Mouse (Mus musculus): Measurements from ENCODE around the gene Mars2. TPM values are rescaled to one million over a fixed set of nuclear protein-coding genes. Genes with fewer than 3 reads are reported as not detected.
A peak's percentile ranks its signal among the peaks of the same experiment; 100 is the strongest.

Mars2 gene
- polyA plus RNA-seq, 2 experiments, result 1.9 to 2.1 TPM

DNA sequence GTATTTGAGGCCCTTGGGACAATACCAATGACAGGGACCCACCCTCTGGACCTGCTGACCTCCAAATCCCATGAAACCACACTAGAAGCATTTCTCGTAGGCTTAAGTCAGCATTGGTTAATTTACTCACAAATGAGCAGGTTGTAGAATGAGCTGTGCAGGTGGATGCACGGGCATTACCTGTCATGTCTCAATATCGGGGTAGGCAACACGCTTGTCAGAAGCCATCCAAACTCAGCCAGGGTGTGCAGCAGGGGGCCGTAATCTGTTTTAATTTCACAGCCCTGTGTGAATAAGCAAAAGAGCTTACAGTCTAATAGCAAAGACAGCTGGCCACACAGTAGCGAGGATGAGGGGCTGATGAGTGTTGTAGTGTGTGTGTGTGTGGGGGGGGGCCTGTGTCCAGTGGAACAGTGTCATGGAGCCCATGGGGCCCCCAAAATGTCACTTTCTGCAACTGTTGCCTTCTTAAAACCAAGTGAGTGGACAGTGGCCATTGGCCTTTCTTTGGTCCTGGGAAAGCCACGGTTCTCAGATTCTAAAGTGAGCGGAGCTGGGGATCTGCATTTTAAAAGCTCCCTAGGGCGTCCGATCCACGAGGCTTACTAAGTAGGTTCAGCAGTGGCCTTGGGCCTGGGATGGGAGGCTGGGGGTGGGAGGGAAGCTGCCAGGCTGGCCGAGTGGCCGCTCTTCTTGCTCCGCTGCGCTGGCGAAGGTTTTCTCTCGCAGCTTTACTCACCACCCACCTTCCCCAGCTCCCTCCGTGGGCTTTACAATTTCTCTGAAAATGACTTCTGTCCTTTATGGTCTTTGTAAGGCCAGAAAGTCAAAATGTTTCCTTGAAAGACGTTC, 42.7 kb upstream of the Mars2 start:
- TF ChIP-seq EP300 (IDR thresholded peaks at IDR 0.05; ENCODE audit: low read depth) (no peak), CTCF (IDR thresholded peaks at IDR 0.05; ENCODE audit: low read depth) (no peak)
- H3K4me3 ChIP-seq (ENCODE audit: insufficient read depth in 1 of 2, low read depth in 2 of 2, low read length in 2 of 2), result no peak overlapping the region
- DNase-seq (ENCODE audit: low read depth in 3 of 3, low spot score in 3 of 3), result no peak
- H3K36me3 ChIP-seq (replicated peaks; ENCODE audit: control insufficient read depth, insufficient read depth, low read depth), result no peaks in the 10 kb centered on the region
- H3K9me3 ChIP-seq (ENCODE audit: control insufficient read depth, low read length), result no peaks in the 10 kb centered on the region
- no peaks in the 10 kb centered on the region for H3K27me3 ChIP-seq (ENCODE audit: control insufficient read depth, insufficient read depth, low read length)
- H3K4me1 ChIP-seq (replicated peaks; ENCODE audit: control insufficient read depth in 2 of 2, insufficient read depth in 2 of 2, low read length in 1 of 2), result peaks cover 9 to 11% of the 10 kb centered on the region in 2 experiments
- ATAC-seq (ENCODE audit: insufficient read depth), result no peak
- no peak overlapping the region for H3K9ac ChIP-seq (replicated peaks)
- no peak overlapping the region for H3K27ac ChIP-seq
- no peak overlapping the region for H3K4me2 ChIP-seq (ENCODE audit: low read depth)
- 64% methylated on average over 19 of the region's 19 CpGs for WGBS (ENCODE audit: insufficient replicate concordance)

DNA sequence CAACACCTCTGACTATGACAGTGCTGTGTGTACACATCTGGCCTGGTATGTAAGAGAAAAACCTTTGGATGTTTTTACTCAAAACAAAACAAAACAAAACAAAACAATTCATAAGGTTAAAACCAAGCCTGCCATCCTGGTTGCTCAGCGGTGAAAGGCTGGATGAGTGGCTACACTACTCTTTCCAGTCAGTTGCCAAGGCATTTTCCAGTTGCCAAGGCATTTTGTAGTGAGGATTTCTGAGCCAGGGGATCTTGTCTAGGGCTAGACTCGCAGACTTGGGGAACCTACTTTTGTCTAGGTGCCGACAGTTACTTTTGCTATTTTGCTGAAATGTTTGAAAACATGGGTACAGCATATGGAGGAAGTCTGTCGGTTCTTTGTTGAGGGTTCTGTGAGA, 42.0 kb upstream of the Mars2 start:
- TF ChIP-seq EP300 (IDR thresholded peaks at IDR 0.05; ENCODE audit: low read depth) (no peak), CTCF (IDR thresholded peaks at IDR 0.05; ENCODE audit: low read depth) (no peak)
- no peak overlapping the region for H3K9ac ChIP-seq (replicated peaks)
- ATAC-seq (ENCODE audit: insufficient read depth) (no peak), DNase-seq (ENCODE audit: low read depth in 3 of 3, low spot score in 3 of 3) (no peak)
- no peak overlapping the region for H3K27ac ChIP-seq
- WGBS (ENCODE audit: insufficient replicate concordance), result 67% methylated on average over 4 of the region's 4 CpGs
- peaks cover 9 to 14% of the 10 kb centered on the region in 2 experiments for H3K4me1 ChIP-seq (replicated peaks; ENCODE audit: control insufficient read depth in 2 of 2, insufficient read depth in 2 of 2, low read length in 1 of 2)
- H3K9me3 ChIP-seq (ENCODE audit: control insufficient read depth, low read length), result no peaks in the 10 kb centered on the region
- H3K27me3 ChIP-seq (ENCODE audit: control insufficient read depth, insufficient read depth, low read length), result no peaks in the 10 kb centered on the region
- H3K4me2 ChIP-seq (ENCODE audit: low read depth), result no peak overlapping the region
- no peak overlapping the region for H3K4me3 ChIP-seq (ENCODE audit: insufficient read depth in 1 of 2, low read depth in 2 of 2, low read length in 2 of 2)
- no peaks in the 10 kb centered on the region for H3K36me3 ChIP-seq (replicated peaks; ENCODE audit: control insufficient read depth, insufficient read depth, low read depth)

GRCm38 (mm10) chr1:55196327-55197003, 40.5 kb upstream of the Mars2 start:
- DNase-seq (ENCODE audit: low read depth in 3 of 3, low spot score in 3 of 3) (no peak), ATAC-seq (ENCODE audit: insufficient read depth) (no peak)

GRCm38 (mm10) chr1:55198719-55199118, 38.3 kb upstream of the Mars2 start:
- 21% methylated on average over 3 of the region's 3 CpGs for WGBS (ENCODE audit: insufficient replicate concordance)
- TF ChIP-seq CTCF (IDR thresholded peaks at IDR 0.05; ENCODE audit: low read depth), result no peak
- 0 out of 2 replicates have a peak, but pooled peaks have one; percentile 21 for TF ChIP-seq EP300 (IDR thresholded peaks at IDR 0.05; ENCODE audit: low read depth)
- Histone ChIP-seq H3K9me3 (ENCODE audit: control insufficient read depth, low read length) (no peaks in the 10 kb centered on the region), H3K9ac (replicated peaks) (0 out of 2 replicates have a peak overlapping the region, but pooled peaks have one; percentile 9), H3K4me1 (replicated peaks; ENCODE audit: control insufficient read depth in 2 of 2, insufficient read depth in 2 of 2, low read length in 1 of 2) (peaks cover 9 to 11% of the 10 kb centered on the region in 2 experiments), H3K27ac (no peak overlapping the region), H3K36me3 (replicated peaks; ENCODE audit: control insufficient read depth, insufficient read depth, low read depth) (no peaks in the 10 kb centered on the region), H3K27me3 (ENCODE audit: control insufficient read depth, insufficient read depth, low read length) (no peaks in the 10 kb centered on the region), H3K4me2 (ENCODE audit: low read depth) (peak overlapping the region; percentile 8; the same call in 1 of the 2 replicates), H3K4me3 (ENCODE audit: insufficient read depth in 1 of 2, low read depth in 2 of 2, low read length in 2 of 2) (no peak overlapping the region)
- ATAC-seq (ENCODE audit: insufficient read depth) (peak; percentile 93), DNase-seq (ENCODE audit: low read depth in 3 of 3, low spot score in 3 of 3) (peak in 2 of 3 experiments; percentile 43 to 51)

More at GRCm38 (mm10) chr1:55196327-55197003, 40.5 kb upstream of the Mars2 start:
- no peak overlapping the region for H3K9ac ChIP-seq (replicated peaks)
- H3K4me3 ChIP-seq (ENCODE audit: insufficient read depth in 1 of 2, low read depth in 2 of 2, low read length in 2 of 2), result no peak overlapping the region
- 49% methylated on average over 6 of the region's 6 CpGs for WGBS (ENCODE audit: insufficient replicate concordance)
- no peaks in the 10 kb centered on the region for H3K36me3 ChIP-seq (replicated peaks; ENCODE audit: control insufficient read depth, insufficient read depth, low read depth)
- no peak overlapping the region for H3K4me2 ChIP-seq (ENCODE audit: low read depth)
- peaks cover 9 to 14% of the 10 kb centered on the region in 2 experiments for H3K4me1 ChIP-seq (replicated peaks; ENCODE audit: control insufficient read depth in 2 of 2, insufficient read depth in 2 of 2, low read length in 1 of 2)
- TF ChIP-seq CTCF (IDR thresholded peaks at IDR 0.05; ENCODE audit: low read depth), result no peak
- no peak for TF ChIP-seq EP300 (IDR thresholded peaks at IDR 0.05; ENCODE audit: low read depth)
- H3K27ac ChIP-seq, result no peak overlapping the region
- H3K9me3 ChIP-seq (ENCODE audit: control insufficient read depth, low read length), result no peaks in the 10 kb centered on the region
- H3K27me3 ChIP-seq (ENCODE audit: control insufficient read depth, insufficient read depth, low read length), result no peaks in the 10 kb centered on the region
